ENCODE assay signal across 16 mouse cellular contexts in genomic region chr16:32633486-32634012, GRCm38 (mm10).
"Had no signal": no experiment of that assay in that cellular context is flagged by ENCODE, and none has a peak within 500 bp of the region (broad histone marks: within the 10 kb centered on the region; RNA-seq: fewer than 3 reads in every experiment).

No protein-coding gene starts in this region.

- H3K4me1 ChIP-seq: limb, embryonic 15.5 days; stomach, embryonic 15.5 days had no signal

- H3K27me3 ChIP-seq: kidney, embryonic 15.5 days; limb, embryonic 15.5 days; neural tube, embryonic 13.5 days; stomach, embryonic 15.5 days had no signal

- H3K9ac ChIP-seq: kidney, embryonic 15.5 days; limb, embryonic 15.5 days; lung, embryonic 14.5 days; neural tube, embryonic 13.5 days; stomach, embryonic 15.5 days had no signal

- ATAC-seq: intestine, embryonic 16.5 days had no signal

- H3K27ac ChIP-seq: kidney, embryonic 15.5 days; limb, embryonic 15.5 days; midbrain, embryonic 10.5 days; neural tube, embryonic 13.5 days; stomach, embryonic 15.5 days had no signal

- DNase-seq: kidney, adult 2 months; kidney, postnatal 14 days; layer of hippocampus, adult 9-11 months; layer of hippocampus, postnatal 36 days; lung, embryonic 14.5 days; lung, postnatal 10 days; lung, postnatal 4 days; midbrain, embryonic 14.5 days; right cerebral cortex, postnatal 14 days; thymus, postnatal 4 days had no signal

- H3K4me2 ChIP-seq: kidney, embryonic 15.5 days; limb, embryonic 15.5 days; lung, embryonic 14.5 days; neural tube, embryonic 13.5 days; stomach, embryonic 15.5 days had no signal

- H3K9me3 ChIP-seq: kidney, embryonic 15.5 days; limb, embryonic 15.5 days; midbrain, embryonic 10.5 days; neural tube, embryonic 13.5 days; stomach, embryonic 15.5 days had no signal

- H3K4me3 ChIP-seq: kidney, embryonic 15.5 days; limb, embryonic 15.5 days; midbrain, embryonic 10.5 days; neural tube, embryonic 13.5 days; stomach, embryonic 15.5 days had no signal
